Mouse (Mus musculus): ENCODE measurements at regions not wholly inside any gene's neighbourhood (a gene's known extent, or its start where the extent isn't known, plus 50 kb on each side); places are given as distances from the start of the nearest gene placed in this dataset.

DNA sequence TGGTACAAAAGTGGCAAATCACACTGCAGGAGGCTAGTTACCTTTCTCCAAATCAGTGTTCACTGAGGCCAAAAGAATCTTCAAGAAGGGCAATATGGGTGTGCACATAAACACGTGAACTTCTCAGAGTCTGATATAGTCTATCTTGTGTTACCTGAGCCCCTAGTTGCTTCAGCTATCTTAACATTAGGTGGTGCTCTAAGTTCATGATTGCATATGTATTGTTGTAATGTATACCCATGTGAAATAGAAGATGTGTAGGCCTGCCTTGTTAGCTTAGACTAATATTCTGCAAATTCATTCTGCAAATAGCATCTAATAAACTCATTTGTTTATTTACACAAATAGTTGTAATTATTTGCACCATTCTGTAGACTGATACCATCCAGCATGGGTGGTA, 764.6 kb downstream of the Basp1 start:
- no peak for DNase-seq (ENCODE audit: low spot score)

DNA sequence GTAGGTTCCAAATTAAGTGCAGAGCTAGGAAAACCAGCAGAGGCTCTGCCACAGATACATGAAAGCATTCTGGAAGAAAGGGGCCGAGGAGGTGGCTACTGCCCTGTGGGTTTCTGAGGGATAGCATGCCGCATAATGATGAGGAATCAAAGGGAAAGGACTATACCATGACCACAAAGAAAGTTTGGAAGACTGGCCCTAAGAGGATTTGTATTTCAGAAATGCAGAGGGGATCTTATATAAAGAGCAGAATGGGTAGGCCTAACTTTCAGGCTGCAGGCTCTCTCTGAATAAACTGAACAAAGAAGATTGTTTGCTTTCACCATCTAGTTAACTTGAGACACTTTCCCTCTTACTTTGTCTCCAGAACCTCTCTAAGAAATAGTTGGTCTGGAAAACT, 777.9 kb downstream of the Basp1 start:
- no peak for DNase-seq (ENCODE audit: low spot score)

DNA sequence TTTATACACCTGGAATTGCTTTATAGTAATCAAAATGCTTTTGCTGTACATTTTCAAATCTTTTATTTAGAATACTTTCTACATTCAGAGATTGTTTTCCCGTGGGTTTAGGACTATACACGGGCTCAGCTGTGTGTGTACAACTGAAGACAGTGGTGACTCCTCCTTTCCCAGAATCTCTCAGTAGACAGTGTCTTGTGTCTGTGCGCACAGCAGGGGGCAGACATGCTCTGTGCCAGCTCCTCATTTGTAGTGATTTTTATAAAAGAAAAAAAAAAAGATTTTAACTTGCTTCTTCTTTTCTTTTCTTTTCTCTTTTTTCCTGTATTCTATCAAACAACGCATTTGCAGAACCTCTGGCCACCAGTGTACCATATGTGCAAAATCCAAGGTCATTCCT, 817.3 kb downstream of the Basp1 start:
- DNase-seq (ENCODE audit: low spot score) = no peak

DNA sequence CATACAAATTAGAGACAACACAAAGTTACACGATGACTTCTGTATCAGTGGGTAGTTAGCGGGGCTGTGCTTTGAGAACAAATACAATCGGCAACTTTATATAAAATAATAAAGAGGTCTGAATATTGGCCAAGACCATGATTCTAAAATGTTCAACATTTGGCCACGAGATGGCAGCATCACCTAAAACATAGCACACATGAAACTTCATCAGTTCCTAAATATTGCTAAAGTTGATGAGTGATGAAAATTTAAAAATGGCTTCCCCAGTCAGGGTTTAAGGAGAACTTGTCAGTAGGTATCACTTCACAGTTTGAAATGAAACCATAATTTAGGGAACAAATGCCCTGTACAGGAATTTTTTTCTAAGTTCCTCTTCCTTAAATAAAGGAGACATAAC, 824.6 kb downstream of the Basp1 start:
- DNase-seq (ENCODE audit: low spot score) = peak; percentile 5

DNA sequence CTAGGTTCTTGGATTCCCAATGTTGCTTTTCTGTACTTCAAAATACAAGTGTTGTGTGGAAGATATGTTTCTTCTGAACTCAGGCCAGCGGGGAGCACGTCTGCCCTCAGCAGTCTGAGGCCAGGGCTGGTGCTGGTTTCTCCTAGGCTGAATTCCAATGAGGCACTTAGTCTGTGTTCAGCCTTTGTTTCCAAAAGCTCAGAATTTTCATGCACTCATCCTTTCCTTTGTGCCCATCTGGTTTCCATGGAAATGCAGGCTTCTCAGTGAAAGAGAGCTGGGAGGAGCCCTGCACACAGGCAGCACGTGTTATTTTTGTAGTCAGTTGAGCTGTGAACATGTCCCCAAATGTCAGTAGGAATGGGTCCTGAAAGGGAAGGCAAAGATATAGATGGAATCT, 846.6 kb downstream of the Basp1 start:
- no peak for DNase-seq (ENCODE audit: low spot score)

DNA sequence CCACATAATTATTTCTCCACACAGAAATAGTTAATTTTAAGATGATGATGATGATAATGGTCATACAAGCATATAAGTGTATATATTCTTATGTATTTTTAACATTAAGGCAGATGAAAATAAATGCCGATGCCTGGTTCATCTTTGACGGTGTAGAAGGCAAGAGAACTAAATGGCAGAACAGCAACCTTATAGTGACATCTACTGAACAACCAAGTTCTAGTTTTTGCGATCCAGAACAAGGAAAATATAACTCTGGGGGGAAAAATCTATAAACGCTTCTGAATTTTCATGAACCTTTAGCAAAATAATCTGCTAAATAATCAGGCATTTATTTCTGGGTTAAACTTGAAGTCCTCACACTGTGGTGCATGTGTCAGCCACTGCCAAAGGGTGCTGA, 856.8 kb downstream of the Basp1 start:
- DNase-seq (ENCODE audit: low spot score) = no peak

DNA sequence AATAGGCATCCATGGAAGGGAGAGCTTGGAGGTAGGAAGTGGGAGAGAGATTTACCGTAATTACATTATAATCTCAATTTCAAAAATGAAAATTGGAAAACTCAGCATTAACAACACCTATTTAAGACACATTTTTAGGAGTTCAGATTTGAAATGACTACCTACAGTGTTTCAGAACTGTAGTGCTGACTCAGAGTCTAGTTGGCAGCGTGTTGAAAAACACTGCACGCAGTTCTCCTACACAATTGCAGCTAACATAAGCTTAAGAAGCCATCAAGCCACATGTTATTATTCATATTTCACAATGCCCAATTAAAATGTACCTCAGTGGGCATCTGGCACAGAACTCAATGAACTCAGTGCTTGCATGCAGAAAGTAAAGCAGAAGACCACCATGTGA, 863.5 kb downstream of the Basp1 start:
- DNase-seq (ENCODE audit: low spot score) = no peak

DNA sequence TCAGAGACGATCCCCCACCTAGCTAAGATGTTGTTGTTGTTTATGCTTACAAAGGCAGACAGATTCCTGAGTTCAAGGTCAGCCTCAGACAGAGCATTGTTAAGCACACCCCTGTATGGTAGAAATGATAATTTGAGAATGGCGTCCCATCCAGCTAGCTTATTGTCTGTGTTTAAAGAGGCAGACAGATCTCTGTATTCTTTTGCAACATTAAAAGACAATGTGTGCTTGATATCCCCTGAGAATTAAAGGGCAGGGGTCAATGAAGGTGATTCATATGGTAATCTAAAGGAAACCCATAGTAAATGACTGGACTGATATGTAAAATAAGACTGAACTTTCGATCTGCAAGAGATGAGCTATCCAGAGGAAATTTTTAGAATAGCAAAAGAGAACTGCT, 883.5 kb downstream of the Basp1 start:
- no peak for DNase-seq (ENCODE audit: low spot score)

DNA sequence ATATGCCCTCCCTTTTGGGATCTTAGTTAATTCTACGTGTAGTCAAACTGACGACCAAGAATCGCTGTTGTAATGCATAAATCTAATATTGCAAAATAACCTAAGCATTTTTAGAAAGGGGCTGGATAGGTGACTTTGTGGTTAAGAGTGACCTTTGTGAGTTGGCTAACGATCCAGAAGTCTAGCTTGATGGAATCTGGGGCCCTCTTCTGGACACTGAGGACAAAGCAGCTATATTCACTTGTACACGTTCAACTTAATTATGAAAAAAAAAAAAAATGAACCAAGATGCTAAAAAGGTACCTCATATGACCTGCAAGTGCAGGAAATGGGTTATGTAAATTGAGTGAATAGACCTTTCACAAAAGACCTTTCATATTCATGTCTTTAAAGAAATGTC, 886.2 kb downstream of the Basp1 start:
- no peak for DNase-seq (ENCODE audit: low spot score)

DNA sequence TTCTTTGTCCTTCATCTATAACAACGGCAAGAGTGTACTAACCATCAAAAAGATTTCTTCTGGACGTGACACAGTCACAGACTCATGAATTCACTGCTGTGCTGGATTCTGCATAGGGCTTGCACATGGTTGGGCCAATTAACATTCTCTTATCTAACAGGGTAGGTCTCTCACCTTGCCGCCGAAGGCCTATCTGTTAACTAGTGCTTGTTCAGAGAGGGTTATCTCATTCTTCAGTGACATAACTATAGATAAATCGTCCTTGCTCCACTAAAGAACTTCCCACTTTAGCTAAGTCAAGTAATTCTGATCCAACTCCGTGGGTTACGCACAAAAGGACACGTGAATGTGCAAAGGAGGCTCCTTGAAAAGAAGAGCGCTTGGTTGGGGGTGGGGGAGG, 899.6 kb downstream of the Basp1 start:
- DNase-seq (ENCODE audit: low spot score) = no peak

DNA sequence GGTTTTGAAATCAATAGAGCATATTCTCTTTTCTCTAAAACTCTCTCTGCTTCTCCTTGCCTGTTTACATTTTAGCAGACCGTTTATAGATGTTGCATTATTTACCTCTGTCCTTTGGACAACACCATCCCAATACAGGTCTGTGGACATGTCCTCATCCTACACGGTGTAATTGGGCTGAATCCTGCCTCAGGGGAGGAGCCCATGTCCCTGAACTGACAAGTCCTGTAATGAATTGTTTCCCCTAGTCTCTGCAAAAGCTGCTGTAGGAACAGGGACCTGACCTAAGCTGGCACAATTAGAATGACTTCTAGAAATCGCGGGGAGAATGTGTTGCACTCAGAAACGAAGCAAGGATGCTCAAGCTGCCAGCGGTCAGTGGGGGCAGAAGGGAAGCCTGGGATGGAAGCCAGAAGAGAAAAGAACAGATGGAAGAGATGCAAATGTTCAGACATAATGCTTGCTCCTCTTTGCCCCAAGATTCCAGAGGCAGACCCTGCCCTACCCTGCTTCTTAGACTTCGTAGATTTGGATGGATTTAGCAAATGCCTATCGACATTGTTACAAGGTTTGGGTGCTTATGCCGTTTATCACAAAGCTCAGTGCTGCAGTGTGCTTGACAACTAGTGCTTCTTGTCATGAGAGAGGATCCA, 911.5 kb downstream of the Basp1 start:
- DNase-seq (ENCODE audit: low spot score) = no peak

DNA sequence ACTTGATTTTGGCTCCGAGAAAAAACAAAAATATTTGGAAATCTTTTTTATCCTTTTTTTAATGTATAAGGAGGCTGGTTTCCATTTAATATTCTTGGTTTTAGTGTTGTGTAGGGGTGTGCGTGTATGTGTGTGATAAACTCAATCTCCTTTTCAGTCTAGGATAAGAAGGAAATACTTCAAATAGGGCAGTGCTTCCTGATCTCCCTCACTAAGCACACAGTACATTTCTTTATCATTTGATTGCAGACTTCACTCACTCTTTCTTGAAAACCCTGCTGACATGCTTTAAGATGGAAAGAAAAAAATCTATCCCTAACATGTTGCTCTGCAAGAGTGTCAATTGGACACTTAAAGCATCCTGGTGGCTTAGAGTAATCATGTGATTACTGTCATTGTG, 927.3 kb downstream of the Basp1 start:
- DNase-seq (ENCODE audit: low spot score) = no peak

DNA sequence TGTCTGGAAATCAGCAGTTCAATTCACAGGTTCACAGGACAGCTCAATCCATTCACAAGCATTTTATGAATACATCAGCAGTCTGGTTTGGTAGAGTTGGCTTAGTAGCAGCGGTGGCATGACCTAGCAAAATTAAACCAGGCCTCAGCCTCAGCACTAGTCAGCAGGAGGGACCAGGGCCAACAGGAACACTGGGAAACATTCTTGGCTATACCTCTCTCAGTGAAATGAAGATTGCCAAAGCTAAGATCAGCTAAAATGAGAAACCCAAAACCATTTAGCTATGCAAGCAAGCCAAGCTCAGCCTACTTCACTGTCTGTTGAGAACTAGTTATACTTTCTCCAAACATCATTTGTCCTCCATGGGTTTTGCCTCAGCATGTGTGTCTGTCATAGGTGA, 945.3 kb downstream of the Basp1 start:
- DNase-seq (ENCODE audit: low spot score) = no peak

DNA sequence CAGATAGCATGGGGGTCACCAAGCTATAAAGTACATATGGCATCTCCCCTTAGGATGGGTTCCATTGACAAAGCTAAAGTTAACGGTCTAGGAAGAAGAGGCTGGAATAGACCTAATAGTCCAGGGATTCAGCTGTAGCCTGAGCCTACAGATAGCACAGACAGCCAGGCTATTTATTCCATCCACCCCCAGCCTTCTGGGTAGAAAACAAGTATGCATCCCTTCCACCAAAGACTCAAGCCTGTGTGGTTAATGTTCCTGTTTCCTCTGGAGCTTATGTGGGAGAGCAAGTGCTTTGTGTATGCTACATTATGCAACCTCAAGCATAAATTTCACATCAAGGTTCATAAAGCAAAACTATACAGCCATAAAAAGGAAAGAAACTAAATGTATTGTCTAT, 955.8 kb downstream of the Basp1 start:
- DNase-seq (ENCODE audit: low spot score) = no peak

DNA sequence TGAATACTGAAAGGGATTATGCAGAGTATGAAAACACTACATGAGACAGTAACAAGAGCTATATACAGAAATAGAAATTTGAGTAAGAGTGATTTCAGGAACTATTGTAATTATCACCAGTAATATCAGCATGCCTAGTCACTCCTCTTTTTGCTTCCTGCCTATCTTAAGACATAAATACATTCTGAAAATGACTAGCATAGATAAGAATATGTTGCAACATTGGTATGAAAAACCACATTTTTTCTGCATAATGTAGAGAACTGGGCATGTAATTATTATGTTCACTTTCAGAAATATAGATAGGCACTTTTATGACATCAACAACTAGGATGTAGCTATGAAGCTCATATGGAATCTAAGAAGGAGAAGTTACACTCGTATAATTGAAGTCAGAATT, 980.5 kb downstream of the Basp1 start:
- no peak for DNase-seq (ENCODE audit: low spot score)

DNA sequence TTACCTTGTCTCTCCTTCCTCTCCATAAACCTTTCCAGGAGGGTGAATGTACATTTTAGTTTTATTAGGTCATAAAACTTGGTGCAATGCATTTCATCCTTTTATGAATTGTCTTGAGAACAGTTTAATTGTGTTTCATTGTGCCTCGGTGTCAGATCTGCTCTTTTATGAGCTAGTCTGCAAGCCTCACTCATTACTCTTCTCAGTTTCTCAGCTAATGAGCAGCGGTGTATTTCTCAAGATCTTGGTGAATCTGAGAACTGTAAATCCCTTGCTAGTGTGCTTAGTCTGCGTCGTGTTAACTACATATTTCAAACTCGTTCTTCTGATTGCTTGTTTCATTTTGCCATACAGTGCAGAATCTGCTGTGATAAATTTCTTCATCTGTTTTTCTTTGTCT, 984.4 kb downstream of the Basp1 start:
- no peak for DNase-seq (ENCODE audit: low spot score)

DNA sequence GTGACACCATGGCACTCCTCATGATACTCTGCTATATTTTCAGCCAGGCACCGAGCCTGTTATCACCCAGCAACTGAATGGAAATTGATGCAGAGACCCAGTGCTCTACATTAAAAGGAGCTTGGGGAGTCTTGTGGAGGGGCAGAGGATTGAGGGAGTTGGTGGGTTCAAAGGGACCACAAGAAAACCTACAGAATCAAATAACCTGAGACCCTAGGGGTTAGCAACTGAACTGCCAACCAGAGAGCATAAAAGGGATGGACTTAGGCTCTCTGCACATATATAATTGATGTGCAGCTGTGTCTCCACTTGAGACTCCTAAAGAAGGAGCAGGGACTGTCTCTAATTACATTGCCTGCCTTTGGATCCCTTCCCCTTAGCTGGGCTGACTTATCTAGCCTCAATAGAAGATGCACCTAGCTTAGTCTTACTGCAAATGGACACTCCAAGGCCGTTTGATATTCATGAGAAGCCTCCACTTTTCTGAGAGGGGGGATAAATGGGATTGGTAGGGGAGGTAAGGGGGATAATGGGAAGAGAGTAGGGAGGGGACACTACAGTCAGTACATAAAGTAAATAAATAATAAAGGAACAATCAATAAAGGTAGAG, 991.1 kb downstream of the Basp1 start:
- no peak for DNase-seq (ENCODE audit: low spot score)

DNA sequence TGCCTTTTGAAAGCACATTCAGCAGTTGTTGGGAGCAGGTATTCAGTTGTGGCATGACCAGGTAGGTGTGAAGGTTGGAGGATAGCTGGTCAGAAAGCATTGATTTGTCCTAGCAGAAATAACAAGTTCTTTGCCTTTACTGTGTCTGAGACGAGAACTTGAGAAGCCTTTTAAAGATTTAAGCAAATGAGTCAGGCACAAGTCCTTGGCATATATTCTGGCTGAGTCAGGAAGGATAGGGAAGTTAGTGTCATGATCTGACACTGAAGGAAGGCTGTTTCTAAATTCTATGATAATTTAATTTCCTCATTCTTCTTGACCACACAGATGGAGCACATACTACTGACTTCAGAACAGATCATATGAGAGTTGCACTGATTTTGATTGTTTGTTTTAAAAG, 993.8 kb downstream of the Basp1 start:
- DNase-seq (ENCODE audit: low spot score) = no peak

DNA sequence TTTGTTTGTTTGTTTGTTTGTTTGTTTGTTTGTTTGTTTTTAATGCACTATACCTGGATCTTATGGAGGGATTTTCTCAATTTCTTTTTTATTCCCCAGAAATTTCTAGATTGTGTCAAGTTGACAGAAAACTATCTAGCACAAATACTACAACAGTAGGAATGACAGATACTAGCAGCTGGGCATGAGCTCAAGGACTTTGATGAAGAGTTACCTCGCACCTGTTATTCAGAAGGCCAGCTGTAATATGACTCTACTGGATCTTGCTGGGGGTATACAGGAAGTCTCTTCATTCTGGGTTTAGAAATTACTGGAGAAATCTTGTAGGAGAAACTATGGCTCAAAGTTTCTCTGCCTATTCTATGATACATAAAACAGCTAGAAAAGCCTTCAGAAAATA, 994.4 kb downstream of the Basp1 start:
- no peak for DNase-seq (ENCODE audit: low spot score)

DNA sequence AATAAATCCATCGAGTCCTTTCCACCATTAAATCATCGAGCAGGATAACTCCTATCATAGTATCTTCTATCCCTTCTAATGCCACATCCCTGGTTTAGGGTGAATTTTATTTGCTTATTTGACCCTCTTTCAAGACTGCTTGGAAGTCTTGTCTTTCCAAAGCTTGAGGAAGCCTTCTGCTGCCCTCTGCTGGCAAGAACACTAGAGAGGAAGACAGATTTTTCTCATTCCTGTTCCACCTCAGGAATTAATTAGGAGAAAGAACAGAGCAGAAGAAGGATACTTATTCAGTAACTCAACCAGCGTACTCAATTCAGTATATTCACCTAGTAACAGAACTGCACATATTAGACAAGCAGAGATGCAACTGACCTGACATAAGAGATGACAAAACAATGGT, 1005.9 kb downstream of the Basp1 start:
- no peak for DNase-seq (ENCODE audit: low spot score)

DNA sequence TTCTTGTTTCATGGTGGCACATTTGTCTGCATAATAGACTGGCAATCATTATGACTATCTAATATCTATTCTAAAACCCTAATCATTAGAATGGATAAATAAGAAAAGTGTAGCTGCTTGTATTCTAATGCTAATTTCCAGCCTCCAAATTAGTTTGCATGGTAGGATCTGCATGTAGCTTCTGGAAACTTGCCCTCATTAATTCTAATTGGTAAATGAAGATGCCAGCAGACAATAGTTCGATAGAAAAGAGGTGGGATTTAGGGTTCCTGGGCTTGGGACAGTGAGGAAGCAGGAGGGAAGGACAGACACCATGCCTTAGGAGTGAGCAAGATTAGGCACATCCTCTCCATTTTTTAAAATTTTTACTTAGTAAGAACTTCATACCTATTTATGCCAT, 1008.3 kb downstream of the Basp1 start:
- no peak for DNase-seq (ENCODE audit: low spot score)

DNA sequence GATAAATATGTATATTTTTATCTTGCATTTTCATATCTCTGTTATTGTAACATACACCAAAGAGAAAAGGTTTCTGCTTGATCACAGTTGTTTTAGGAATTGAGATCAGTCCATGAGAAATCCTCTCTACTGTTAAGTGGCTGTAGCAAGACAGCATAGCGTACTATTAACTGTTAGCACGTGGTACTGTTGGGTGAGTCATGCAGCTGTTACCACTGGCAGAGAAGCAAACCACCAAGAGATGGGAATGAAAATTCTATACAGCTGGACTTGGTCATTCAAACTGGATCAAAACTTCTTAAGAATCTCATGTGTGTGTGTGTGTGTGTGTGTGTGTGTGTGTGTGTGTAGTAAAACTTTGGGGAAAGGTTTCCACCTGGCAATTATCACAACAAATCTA, 1013.5 kb downstream of the Basp1 start:
- DNase-seq (ENCODE audit: low spot score) = no peak

DNA sequence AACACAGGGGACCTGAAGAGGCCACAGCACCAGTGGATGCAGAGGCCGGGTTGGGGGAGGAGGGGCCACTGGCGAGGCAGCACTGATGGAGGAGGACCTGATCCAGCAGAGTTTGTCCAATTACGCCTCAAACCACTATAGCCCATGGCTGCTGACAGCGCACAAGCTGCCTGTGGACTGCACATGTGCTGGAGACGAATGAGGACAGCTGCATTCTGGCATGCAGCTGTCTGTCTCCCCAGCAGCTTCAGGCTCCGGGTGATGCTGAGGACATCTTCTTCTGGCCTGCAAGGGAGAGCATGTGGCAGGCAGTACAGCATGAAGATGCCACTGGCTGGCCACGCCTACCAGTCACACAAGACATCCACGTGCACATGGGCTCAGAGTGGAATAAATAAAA, 1055.2 kb downstream of the Basp1 start:
- no peak for DNase-seq (ENCODE audit: low spot score)

DNA sequence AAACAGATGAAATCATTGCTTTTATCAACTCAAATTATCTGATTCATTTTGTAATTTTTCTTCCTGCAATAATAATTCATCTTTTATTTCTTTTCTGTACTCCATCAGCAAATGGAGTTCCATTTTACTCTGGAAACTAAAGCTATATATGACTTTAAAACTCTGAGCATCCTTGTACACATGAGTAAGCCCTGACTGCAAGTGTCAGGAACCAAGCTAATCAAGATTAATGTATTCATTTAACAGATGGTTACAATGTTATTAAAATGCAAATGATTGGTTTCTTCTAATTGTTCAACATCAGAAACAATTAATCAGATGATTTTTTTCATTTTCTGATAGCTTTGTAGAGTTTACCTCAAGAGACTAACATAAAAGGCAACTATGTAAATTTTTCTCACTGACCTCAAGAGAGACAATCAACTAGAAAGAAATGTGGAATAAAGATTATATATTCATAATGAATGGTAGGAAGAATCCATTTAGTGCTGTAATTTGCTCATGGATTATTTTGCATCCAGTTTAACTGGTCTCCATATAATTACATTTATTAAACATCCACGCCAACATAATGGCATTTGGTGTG, 1064.5 kb downstream of the Basp1 start:
- DNase-seq (ENCODE audit: low spot score) = no peak
